Mouse (Mus musculus) heart, embryonic 10.5 days (tissue): Measurements from ENCODE around the gene Trim47. TPM values are rescaled to one million over a fixed set of nuclear protein-coding genes. Genes with fewer than 3 reads are reported as not detected.
A peak's percentile ranks its signal among the peaks of the same experiment; 100 is the strongest.

Source experiments
- DNase-seq: peaks from one replicate; pipeline ENCODE4 v3.0.0-alpha.2; 2017; ENCODE audit warnings: low spot score
- H3K27ac ChIP-seq: fragments of 300-500 bp; sonication (generic); 2 replicates; pipeline ENCODE4 v1.5.1; 2016; ENCODE audit warnings: mild to moderate bottlenecking
- H3K27me3 ChIP-seq: fragments of 300-500 bp; sonication (generic); 2 replicates; pipeline ENCODE4 v1.6.1; 2016; ENCODE audit warnings: mild to moderate bottlenecking; ENCODE audit not compliant: poor library complexity, insufficient read depth, severe bottlenecking
- H3K36me3 ChIP-seq: fragments of 300-500 bp; sonication (generic); 2 replicates; pipeline ENCODE4 v1.6.1; 2016; ENCODE audit warnings: mild to moderate bottlenecking, moderate library complexity
- H3K4me1 ChIP-seq: fragments of 300-500 bp; sonication (generic); 2 replicates; pipeline ENCODE4 v1.6.1; 2016; ENCODE audit warnings: mild to moderate bottlenecking
- H3K4me3 ChIP-seq: fragments of 300-500 bp; sonication (generic); 2 replicates; pipeline ENCODE4 v1.5.1; 2016; ENCODE audit warnings: mild to moderate bottlenecking, moderate library complexity
- H3K9me3 ChIP-seq: fragments of 300-500 bp; sonication (generic); 2 replicates; pipeline ENCODE4 v1.6.1; 2016; ENCODE audit warnings: mild to moderate bottlenecking, moderate library complexity
- WGBS: fragments of 180-500 bp; shearing (Covaris S2); methylation state at CpG from one replicate; pipeline ENCODE4 v1.1.7; 2016; 5-methylcytosine and 5-hydroxymethylcytosine counted together
- polyA plus RNA-seq: library from polyadenylated mRNA; unstranded; fragments of >200 nt; fragmentation: Nextera tagmentation; extraction: Ambion mirVana; gene quantifications from 2 replicates; pipeline ENCODE4 v1.2.1, GENCODE M21; 2016

Gene Trim47
- polyA plus RNA-seq, 1 experiment from 2014 or later = 25.9 TPM

GRCm38 (mm10) chr11:116058022-116058614 is 68.9 kb downstream of the Trim47 start:
- Histone ChIP-seq H3K4me3 (no peak overlapping the region), H3K36me3 (peaks cover 91% of the 10 kb centered on the region), H3K4me1 (peaks cover 29% of the 10 kb centered on the region), H3K27ac (0 out of 2 replicates have a peak overlapping the region, but pooled peaks have one; percentile 37), H3K27me3 (no peaks in the 10 kb centered on the region), H3K9me3 (no peaks in the 10 kb centered on the region)
- 82% methylated on average over 12 of the region's 12 CpGs for WGBS
- DNase-seq = no peak

GRCm38 (mm10) chr11:116057237-116057881 is 69.7 kb downstream of the Trim47 start:
- Histone ChIP-seq H3K36me3 (peaks cover 98% of the 10 kb centered on the region), H3K27ac (0 out of 2 replicates have a peak overlapping the region, but pooled peaks have one; percentile 23), H3K4me3 (no peak overlapping the region), H3K9me3 (no peaks in the 10 kb centered on the region), H3K27me3 (no peaks in the 10 kb centered on the region), H3K4me1 (peaks cover 26% of the 10 kb centered on the region)
- no peak for DNase-seq
- WGBS = 41% methylated on average over 4 of the region's 4 CpGs

GRCm38 (mm10) chr11:116055873-116056272 is 71.1 kb downstream of the Trim47 start:
- Histone ChIP-seq H3K4me3 (no peak overlapping the region), H3K27ac (no peak overlapping the region), H3K4me1 (peaks cover 23% of the 10 kb centered on the region), H3K27me3 (no peaks in the 10 kb centered on the region), H3K9me3 (no peaks in the 10 kb centered on the region), H3K36me3 (peaks cover 100% of the 10 kb centered on the region)
- DNase-seq = no peak
- 82% methylated on average over 11 of the region's 11 CpGs for WGBS

Other genes with a start within 250 kb of the Trim47 start
- gene Smim5, start 227.2 kb downstream of the Trim47 start, polyA plus RNA-seq = 13.7 and 17.9 TPM in 2 replicates
- 1.6 and 1.7 TPM in 2 replicates for gene Smim6, start 215.2 kb downstream of the Trim47 start, polyA plus RNA-seq
- gene Sap30bp, start 193.9 kb downstream of the Trim47 start, polyA plus RNA-seq = 29.4 and 35.8 TPM in 2 replicates
- 20.4 and 22.3 TPM in 2 replicates for gene Recql5, start 193.7 kb downstream of the Trim47 start, polyA plus RNA-seq
- 0.67 and 1.1 TPM in 2 replicates for gene Itgb4, start 152.5 kb downstream of the Trim47 start, polyA plus RNA-seq
- 202 and 273 TPM in 2 replicates for gene Galk1, start 114.5 kb downstream of the Trim47 start, polyA plus RNA-seq
- gene H3f3b, start 99.2 kb downstream of the Trim47 start, polyA plus RNA-seq = 684 and 1,078 TPM in 2 replicates
- gene Unk, start 96.9 kb downstream of the Trim47 start, polyA plus RNA-seq = 33.3 and 37.1 TPM in 2 replicates
- 6.1 and 7.2 TPM in 2 replicates for gene Unc13d, start 49.2 kb downstream of the Trim47 start, polyA plus RNA-seq
- gene Wbp2, start 40.2 kb downstream of the Trim47 start, polyA plus RNA-seq = 122 and 158 TPM in 2 replicates
- 3.6 and 3.8 TPM in 2 replicates for gene Trim65, start 3.9 kb upstream of the Trim47 start, polyA plus RNA-seq
- 112 and 127 TPM in 2 replicates for gene Mrpl38, start 11.7 kb upstream of the Trim47 start, polyA plus RNA-seq
- 27.7 and 30.6 TPM in 2 replicates for gene Fbf1, start 41.0 kb upstream of the Trim47 start, polyA plus RNA-seq
- gene Ten1, start 71.6 kb upstream of the Trim47 start, polyA plus RNA-seq = 87.6 and 99.5 TPM in 2 replicates
- 24.5 and 32.7 TPM in 2 replicates for gene Acox1, start 71.8 kb upstream of the Trim47 start, polyA plus RNA-seq
- 0.67 and 1.5 TPM in 2 replicates for gene Evpl, start 110.9 kb upstream of the Trim47 start, polyA plus RNA-seq
- 90.7 and 101 TPM in 2 replicates for gene Srp68, start 147.0 kb upstream of the Trim47 start, polyA plus RNA-seq
- gene Galr2, start 153.7 kb upstream of the Trim47 start, polyA plus RNA-seq = 0.07 and 0.21 TPM in 2 replicates
- 48.7 and 56.4 TPM in 2 replicates for gene Exoc7, start 180.0 kb upstream of the Trim47 start, polyA plus RNA-seq
- gene Foxj1, start 208.2 kb upstream of the Trim47 start, polyA plus RNA-seq = 0.31 and 0.74 TPM in 2 replicates